Mouse (Mus musculus) heart, adult 2 months (tissue): Measurements from ENCODE around the gene Lmntd1.

Experiments used
- CTCF ChIP-seq: fragments of 200-600 bp; IDR thresholded peaks from 2 replicates; pipeline ENCODE4 v1.8.1; 2022; ENCODE audit warnings: antibody characterized with exemption, mild to moderate bottlenecking, moderate library complexity
- EP300 ChIP-seq: fragments of 200-500 bp; IDR thresholded peaks from 2 replicates; pipeline ENCODE4 v1.6.1; 2011; ENCODE audit warnings: low read depth, low read length, control low read depth; ENCODE audit not compliant: insufficient read depth
- POLR2A ChIP-seq: fragments of 200-500 bp; IDR thresholded peaks from 2 replicates; pipeline ENCODE4 v1.6.1; 2011; ENCODE audit warnings: mild to moderate bottlenecking, low read depth, low read length, control low read depth; ENCODE audit not compliant: insufficient read depth

DNA sequence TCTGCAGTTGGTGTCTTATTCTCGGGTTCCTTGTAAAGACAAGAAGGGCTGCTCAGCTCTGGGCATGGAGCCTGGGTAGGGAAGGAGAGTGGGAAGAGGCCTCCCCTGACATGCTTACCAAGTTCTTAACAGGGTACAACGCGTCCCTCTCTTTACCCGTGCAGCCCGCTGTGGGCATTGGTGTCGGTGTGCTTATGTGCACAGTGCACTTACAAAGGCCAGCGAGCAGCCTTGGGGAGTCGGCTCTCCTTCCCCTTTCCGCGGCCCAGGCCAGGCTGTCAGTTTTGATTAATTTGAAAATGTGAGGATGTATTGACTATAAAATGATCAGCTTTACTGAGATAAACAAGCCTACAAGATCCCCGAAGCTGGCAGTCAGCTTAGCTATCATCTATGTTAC, 46.8 kb upstream of the Lmntd1 start:
- TF ChIP-seq CTCF (no peak), POLR2A (no peak), EP300 (no peak)
